ENCODE assay signal across 8 mouse cellular contexts in the genomic region with DNA sequence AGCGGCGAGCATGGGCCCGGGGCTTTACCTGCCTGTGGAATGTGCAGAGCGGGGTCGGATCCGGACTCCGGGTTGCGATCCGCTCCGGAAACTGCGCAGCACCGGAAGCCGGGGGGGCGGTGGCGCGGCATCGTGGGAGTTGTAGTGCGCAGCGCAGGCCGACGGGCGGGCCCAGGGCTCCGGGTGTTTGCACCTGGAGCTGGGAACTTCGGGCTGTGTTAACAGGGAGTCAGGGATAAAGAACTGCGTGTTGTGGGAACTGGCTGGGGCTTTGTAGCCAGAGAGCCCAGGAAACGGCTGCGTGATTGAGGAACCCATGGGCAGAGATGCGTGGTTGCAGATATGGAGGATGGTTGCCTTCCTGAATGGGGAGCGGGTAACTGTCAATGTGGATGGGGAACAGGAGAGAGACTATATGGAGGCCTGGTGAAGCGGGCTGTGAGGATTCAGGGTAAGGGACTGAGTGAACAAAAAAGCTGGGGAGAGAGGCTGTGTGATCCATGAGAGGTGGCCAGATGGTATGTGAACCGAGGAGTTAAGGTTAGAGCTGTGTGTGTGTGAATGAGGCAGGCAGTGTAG. TPM values are rescaled to one million over a fixed set of nuclear protein-coding genes. Genes with fewer than 3 reads are reported as not detected.
DNase-seq lines count a peak whose midpoint lies in the region; ATAC-seq and TF ChIP-seq lines count a peak whose summit lies in the region.

Prdm15 (minus strand) TSS at position 110 of the 579 bp plus-strand sequence.

- peak; percentile 93 for ATAC-seq in forebrain, embryonic 13.5 days
- peak; percentile 82 for ATAC-seq in liver, embryonic 15.5 days (ENCODE audit: insufficient read depth)
- ATAC-seq in neural tube, embryonic 13.5 days (ENCODE audit: low read depth), result peak; percentile 93

- TF ChIP-seq POLR2A in ES-Bruce4 (IDR thresholded peaks at IDR 0.05; ENCODE audit: insufficient read depth, low read length), result peak; percentile 30
- TF ChIP-seq POLR2A in testis, adult 2 months (IDR thresholded peaks at IDR 0.05; ENCODE audit: control insufficient read depth, low read depth, low read length), result peak; percentile 72

- H3K4me2 ChIP-seq in forebrain, embryonic 13.5 days, result peak within 1 kb of the TSS; percentile 80
- peak within 1 kb of the TSS; percentile 88 for H3K4me2 ChIP-seq in liver, embryonic 15.5 days
- H3K4me2 ChIP-seq in neural tube, embryonic 13.5 days, result peak within 1 kb of the TSS; percentile 76

- DNase-seq in c-Kit-positive CD71-positive TER-119-positive erythroid progenitor cells, embryonic 14.5 days (ENCODE audit: low spot score), result peak; percentile 70
- DNase-seq in heart, postnatal 10 days, result peak; percentile 91 to 93
- DNase-seq in kidney, postnatal 4 days, result peak; percentile 92 to 95

- TF ChIP-seq CTCF in ES-Bruce4 (IDR thresholded peaks at IDR 0.05; ENCODE audit: low read depth, low read length), result no peak
- no peak for TF ChIP-seq CTCF in testis, adult 2 months (IDR thresholded peaks at IDR 0.05; ENCODE audit: control insufficient read depth, insufficient read depth, insufficient replicate concordance, low read depth, low read length)

- H3K4me3 ChIP-seq in ES-Bruce4 (ENCODE audit: low read depth, low read length), result peak within 1 kb of the TSS; percentile 98
- peak within 1 kb of the TSS; percentile 97 for H3K4me3 ChIP-seq in forebrain, embryonic 13.5 days
- peak within 1 kb of the TSS; percentile 87 for H3K4me3 ChIP-seq in liver, embryonic 15.5 days (replicated peaks)
- peak within 1 kb of the TSS; percentile 92 for H3K4me3 ChIP-seq in neural tube, embryonic 13.5 days
- H3K4me3 ChIP-seq in testis, adult 2 months (ENCODE audit: control insufficient read depth, low read depth, low read length), result peak within 1 kb of the TSS; percentile 91

- intact Hi-C loops in heart, postnatal 10 days (cut with DNase I), result loop anchor here (1.0 to 5.0 kb wide), 3 partner anchors 45 to 109 kb away; no protein-coding TSS in a partner anchor

- WGBS in forebrain, embryonic 13.5 days, result under 1% methylated on average over 31 of the region's 31 CpGs
- under 1% methylated on average over 31 of the region's 31 CpGs for WGBS in liver, embryonic 15.5 days (ENCODE audit: insufficient replicate concordance)
- WGBS in neural tube, embryonic 13.5 days, result under 1% methylated on average over 31 of the region's 31 CpGs

- H3K4me1 ChIP-seq in ES-Bruce4 (ENCODE audit: control insufficient read depth, insufficient read depth, low read length), result no peaks in the 10 kb centered on the region
- peaks cover 27% of the 10 kb centered on the region for H3K4me1 ChIP-seq in forebrain, embryonic 13.5 days
- H3K4me1 ChIP-seq in liver, embryonic 15.5 days (replicated peaks), result peaks cover 50% of the 10 kb centered on the region
- H3K4me1 ChIP-seq in neural tube, embryonic 13.5 days (replicated peaks), result peaks cover 31% of the 10 kb centered on the region
- H3K4me1 ChIP-seq in testis, adult 2 months (ENCODE audit: control insufficient read depth, insufficient read depth, low read length), result peaks cover 3% of the 10 kb centered on the region

- peak within 1 kb of the TSS; percentile 88 for H3K9ac ChIP-seq in ES-Bruce4 (ENCODE audit: low read depth, poor library complexity, severe bottlenecking)
- H3K9ac ChIP-seq in forebrain, embryonic 13.5 days, result peak within 1 kb of the TSS; percentile 97
- H3K9ac ChIP-seq in liver, embryonic 15.5 days, result peak within 1 kb of the TSS; percentile 91
- peak within 1 kb of the TSS; percentile 98 for H3K9ac ChIP-seq in neural tube, embryonic 13.5 days

- no peaks in the 10 kb centered on the region for H3K9me3 ChIP-seq in ES-Bruce4 (replicated peaks; ENCODE audit: control insufficient read depth, insufficient read depth, low read length, poor library complexity, severe bottlenecking)
- no peaks in the 10 kb centered on the region for H3K9me3 ChIP-seq in forebrain, embryonic 13.5 days (replicated peaks)
- H3K9me3 ChIP-seq in liver, embryonic 15.5 days (replicated peaks), result no peaks in the 10 kb centered on the region
- no peaks in the 10 kb centered on the region for H3K9me3 ChIP-seq in neural tube, embryonic 13.5 days

- H3K36me3 ChIP-seq in ES-Bruce4 (ENCODE audit: control insufficient read depth, insufficient read depth, low read length, poor library complexity, severe bottlenecking), result no peaks in the 10 kb centered on the region
- H3K36me3 ChIP-seq in forebrain, embryonic 13.5 days (ENCODE audit: poor library complexity, severe bottlenecking), result 0 out of 2 replicates have a peak, but pooled peaks cover 16% of the 10 kb centered on the region
- no peaks in the 10 kb centered on the region for H3K36me3 ChIP-seq in liver, embryonic 15.5 days (replicated peaks)
- H3K36me3 ChIP-seq in neural tube, embryonic 13.5 days, result no peaks in the 10 kb centered on the region
- H3K36me3 ChIP-seq in testis, adult 2 months (ENCODE audit: control insufficient read depth, insufficient read depth, low read length), result no peaks in the 10 kb centered on the region

- no peak for TF ChIP-seq EP300 in ES-Bruce4 (IDR thresholded peaks at IDR 0.05; ENCODE audit: insufficient read depth, low read depth, low read length)

- no peaks in the 10 kb centered on the region for H3K27me3 ChIP-seq in ES-Bruce4 (ENCODE audit: control insufficient read depth, insufficient read depth, low read length, poor library complexity, severe bottlenecking)
- H3K27me3 ChIP-seq in forebrain, embryonic 13.5 days, result no peaks in the 10 kb centered on the region
- H3K27me3 ChIP-seq in liver, embryonic 15.5 days, result no peaks in the 10 kb centered on the region
- no peaks in the 10 kb centered on the region for H3K27me3 ChIP-seq in neural tube, embryonic 13.5 days
- no peaks in the 10 kb centered on the region for H3K27me3 ChIP-seq in testis, adult 2 months (ENCODE audit: control insufficient read depth, insufficient read depth, low read length)

- H3K27ac ChIP-seq in ES-Bruce4 (ENCODE audit: insufficient read depth, low read length), result no peak within 1 kb of the TSS
- peak within 1 kb of the TSS; percentile 97 for H3K27ac ChIP-seq in forebrain, embryonic 13.5 days
- H3K27ac ChIP-seq in liver, embryonic 15.5 days (replicated peaks), result peak within 1 kb of the TSS; percentile 89
- peak within 1 kb of the TSS; percentile 99 for H3K27ac ChIP-seq in neural tube, embryonic 13.5 days (replicated peaks)
- peak within 1 kb of the TSS; percentile 93 for H3K27ac ChIP-seq in testis, adult 2 months (ENCODE audit: control insufficient read depth, insufficient read depth, low read depth, low read length)

RNA-seq across cellular contexts. Expression of gene Prdm15, which starts in this region (rescaled TPM):
- polyA plus RNA-seq in ES-Bruce4 (2011; ENCODE audit: insufficient read depth, insufficient read length, low read depth, missing spikeins), result 15.4 and 19.9 TPM in 2 replicates
- 16.8 and 17.2 TPM in 2 replicates for polyA plus RNA-seq in forebrain, embryonic 13.5 days (2015; fragmentation: Nextera tagmentation; extraction: Ambion mirVana)
- 1 to 10 TPM; 6.7 to 6.8 TPM for total RNA-seq in heart, postnatal 10 days (2021)
- 2.7 TPM in 2 replicates for polyA plus RNA-seq in liver, embryonic 15.5 days (2015; fragmentation: Nextera tagmentation; extraction: Ambion mirVana)
- polyA plus RNA-seq in neural tube, embryonic 13.5 days (2015; fragmentation: Nextera tagmentation; extraction: Ambion mirVana), result 11.1 and 11.3 TPM in 2 replicates
- 3.6 and 5.0 TPM in 2 replicates for polyA plus RNA-seq in testis, adult 2 months (2012; rRNA removed)
